Mouse (Mus musculus) neural tube, embryonic 11.5 days (tissue): ENCODE results near the gene Frmd4b. TPM values are rescaled to one million over a fixed set of nuclear protein-coding genes. Genes with fewer than 3 reads are reported as not detected.

Experiments
- ATAC-seq: fragments of 200-750 bp; cut with Nextera tagmentation; 2 replicates; pipeline ENCODE4 v1.8.0; 2017; ENCODE audit warnings: moderate number of reproducible peaks, mild to moderate bottlenecking, moderate TSS enrichment, moderate library complexity; ENCODE audit not compliant: insufficient read depth, low FRiP score, low TSS enrichment
- DNase-seq: peaks from one replicate; pipeline ENCODE4 v3.0.0-alpha.2; 2015; ENCODE audit warnings: low spot score
- H3K27ac ChIP-seq: fragments of 300-500 bp; sonication (generic); 2 replicates; pipeline ENCODE4 v1.5.1; 2014; ENCODE audit warnings: low read depth, mild to moderate bottlenecking, low read length
- H3K27me3 ChIP-seq: fragments of 300-500 bp; sonication (generic); 2 replicates; pipeline ENCODE4 v1.6.1; 2014; ENCODE audit warnings: mild to moderate bottlenecking, low read length, mixed read lengths; ENCODE audit not compliant: control insufficient read depth, insufficient read depth
- H3K36me3 ChIP-seq: fragments of 300-500 bp; sonication (generic); 2 replicates; pipeline ENCODE4 v1.6.1; 2014; ENCODE audit warnings: mild to moderate bottlenecking, low read length, moderate library complexity, mixed read lengths; ENCODE audit not compliant: control insufficient read depth, insufficient read depth
- H3K4me1 ChIP-seq: fragments of 300-500 bp; sonication (generic); 2 replicates; pipeline ENCODE4 v1.6.1; 2014; ENCODE audit warnings: low read length, mixed read lengths; ENCODE audit not compliant: control insufficient read depth, insufficient read depth
- H3K4me2 ChIP-seq: fragments of 300-500 bp; sonication (generic); 2 replicates; pipeline ENCODE4 v1.6.1; 2014; ENCODE audit warnings: low read depth, mild to moderate bottlenecking, moderate library complexity
- H3K4me3 ChIP-seq: fragments of 300-500 bp; sonication (generic); 2 replicates; pipeline ENCODE4 v1.5.1; 2014; ENCODE audit warnings: low read depth, low read length
- H3K9ac ChIP-seq: fragments of 300-500 bp; sonication (generic); 2 replicates; pipeline ENCODE4 v1.6.1; 2014; ENCODE audit warnings: mild to moderate bottlenecking, low read length
- H3K9me3 ChIP-seq: fragments of 300-500 bp; sonication (generic); 2 replicates; pipeline ENCODE4 v1.6.1; 2016; ENCODE audit warnings: low read length; ENCODE audit not compliant: control insufficient read depth
- WGBS: fragments of 180-500 bp; shearing (Covaris S2); extraction: QIAGEN DNeasy Blood & Tissue Kit; methylation state at CpG from one replicate; pipeline ENCODE4 v1.1.7; 2014; 5-methylcytosine and 5-hydroxymethylcytosine counted together
- polyA plus RNA-seq: library from polyadenylated mRNA; unstranded; fragments of >200 nt; fragmentation: Nextera tagmentation; extraction: Ambion mirVana; gene quantifications from 2 replicates; pipeline ENCODE4 v1.2.1, GENCODE M21; 2014

Frmd4b gene
- polyA plus RNA-seq, 1 experiment from 2014 or later = 50.5 TPM

DNA sequence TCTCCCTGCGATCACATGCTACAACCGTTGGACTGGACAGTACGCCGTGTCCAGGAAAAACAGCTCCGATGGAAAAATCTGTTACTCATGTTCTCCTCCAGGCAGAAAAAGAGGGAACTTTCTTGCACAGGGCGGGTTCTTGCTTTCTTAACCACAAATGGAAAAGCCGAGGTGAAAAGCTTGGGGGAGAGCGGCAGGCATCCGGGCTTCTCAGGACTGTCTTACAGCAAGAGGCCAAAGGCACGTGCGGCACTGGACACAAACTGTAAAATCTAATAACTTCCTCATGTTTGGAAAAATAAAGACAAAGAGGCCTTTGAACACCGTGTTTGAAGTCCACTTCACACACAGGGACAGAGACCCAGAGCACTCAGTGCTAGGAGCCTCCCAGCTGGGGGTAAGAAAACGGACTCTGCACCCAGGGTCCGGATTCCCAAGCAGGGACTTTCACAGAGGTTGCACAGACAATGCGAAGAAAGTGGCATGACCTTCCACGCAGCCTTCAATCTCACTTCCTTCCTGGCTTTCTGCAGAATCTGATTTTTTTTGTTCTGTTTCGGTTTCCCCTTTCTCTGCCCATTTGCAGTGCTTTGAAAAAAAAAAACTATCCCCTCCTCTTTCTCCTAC lies 153.3 kb downstream of the Frmd4b start:
- Histone ChIP-seq H3K9me3 (no peaks in the 10 kb centered on the region), H3K27ac (no peak overlapping the region), H3K9ac (no peak overlapping the region), H3K4me3 (no peak overlapping the region), H3K4me2 (no peak overlapping the region), H3K36me3 (no peaks in the 10 kb centered on the region), H3K4me1 (no peaks in the 10 kb centered on the region), H3K27me3 (no peaks in the 10 kb centered on the region)
- DNase-seq (no peak), ATAC-seq (no peak)
- 59% methylated on average over 17 of the region's 17 CpGs for WGBS

DNA sequence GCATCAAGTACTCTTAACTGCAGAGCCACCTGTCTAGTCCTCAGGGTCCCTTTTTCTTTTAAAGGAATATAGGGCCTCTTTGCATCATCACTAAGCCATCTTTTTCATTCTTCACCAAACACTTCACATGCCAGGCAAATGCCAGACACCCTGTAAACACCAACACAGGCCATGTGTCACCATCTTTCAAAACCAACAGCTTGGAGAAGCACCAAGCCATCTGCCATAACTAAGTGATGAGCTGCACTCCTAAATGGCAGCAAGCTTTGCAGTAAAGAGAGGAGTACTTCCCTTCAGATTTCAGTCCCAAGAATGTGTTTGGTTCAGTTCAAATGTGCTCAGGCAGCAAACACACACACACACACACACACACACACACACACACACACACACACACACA lies 154.9 kb downstream of the Frmd4b start:
- no peak overlapping the region for H3K27ac ChIP-seq
- DNase-seq = no peak
- no peak for ATAC-seq

DNA sequence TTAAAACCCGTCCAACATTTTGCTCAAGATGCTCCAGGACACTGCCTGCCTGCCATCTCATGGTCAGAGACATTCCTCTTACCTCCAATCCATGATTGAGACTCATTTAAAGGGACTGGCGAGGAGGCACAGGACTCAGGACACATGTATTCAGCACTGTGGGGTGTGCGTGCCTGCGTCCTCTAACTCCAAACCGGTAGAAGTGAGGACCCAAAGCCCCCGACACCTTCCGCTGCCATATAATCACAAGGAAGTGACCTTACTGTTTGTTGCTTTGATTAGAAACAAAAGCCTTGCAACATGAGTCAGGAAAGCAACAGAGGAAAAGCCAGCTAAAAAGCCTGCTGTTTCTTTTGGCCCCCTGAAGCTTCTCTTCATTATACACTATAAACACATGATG lies 158.2 kb downstream of the Frmd4b start:
- no peak for DNase-seq
- no peaks in the 10 kb centered on the region for H3K27me3 ChIP-seq
- peaks cover 11% of the 10 kb centered on the region; the same call in 1 of the 2 replicates for H3K4me1 ChIP-seq
- no peak overlapping the region for H3K4me2 ChIP-seq
- H3K9me3 ChIP-seq = no peaks in the 10 kb centered on the region
- ATAC-seq = no peak
- no peaks in the 10 kb centered on the region for H3K36me3 ChIP-seq
- no peak overlapping the region for H3K27ac ChIP-seq
- WGBS = 76% methylated on average over 7 of the region's 7 CpGs
- no peak overlapping the region for H3K9ac ChIP-seq
- H3K4me3 ChIP-seq = no peak overlapping the region

More for the DNA sequence above, 154.9 kb downstream of the Frmd4b start:
- H3K4me3 ChIP-seq = no peak overlapping the region
- H3K27me3 ChIP-seq = no peaks in the 10 kb centered on the region
- H3K9me3 ChIP-seq = no peaks in the 10 kb centered on the region
- no peak overlapping the region for H3K4me2 ChIP-seq
- H3K36me3 ChIP-seq = no peaks in the 10 kb centered on the region
- H3K4me1 ChIP-seq = peaks cover 6% of the 10 kb centered on the region; the same call in 1 of the 2 replicates
- H3K9ac ChIP-seq = no peak overlapping the region

DNA sequence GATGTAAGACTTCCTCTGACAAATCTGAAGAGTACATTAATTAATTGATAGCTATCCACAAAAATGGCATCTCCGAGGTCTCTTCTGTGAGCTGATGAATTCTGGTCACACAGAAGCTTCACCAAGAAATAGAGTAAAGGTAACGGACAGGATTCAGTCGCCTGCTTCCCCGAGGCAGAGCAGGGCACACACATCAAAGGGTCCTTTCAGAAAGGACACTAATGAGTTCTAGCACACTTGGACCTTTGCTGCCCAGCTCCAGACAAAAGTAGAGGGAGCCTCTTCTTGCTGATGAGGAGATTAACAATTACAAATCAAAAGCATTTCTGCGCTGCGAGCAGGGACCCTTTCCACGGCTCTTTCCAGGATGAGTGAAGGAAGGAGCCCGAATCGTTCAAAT lies 159.0 kb downstream of the Frmd4b start:
- no peak for DNase-seq
- H3K27ac ChIP-seq = no peak overlapping the region; the same call in 1 of the 2 replicates

DNA sequence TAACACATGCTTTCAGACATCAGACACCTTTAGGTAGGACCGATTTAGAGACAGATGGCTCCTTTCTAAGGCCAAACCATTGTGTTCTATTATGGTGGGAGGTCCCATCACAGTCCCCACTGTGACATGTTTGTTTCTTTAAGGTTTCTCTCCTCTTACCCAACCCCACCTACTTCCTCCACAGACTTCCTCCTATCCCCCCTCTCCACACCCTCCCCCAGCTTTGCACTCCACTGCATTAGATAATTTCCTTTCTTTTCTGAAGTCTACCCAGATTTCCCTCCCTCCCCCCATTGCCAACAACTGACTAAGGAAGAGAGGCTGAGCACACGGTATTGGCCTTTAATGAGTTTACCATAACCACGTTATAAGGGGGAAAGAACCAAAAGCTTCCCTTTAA lies 159.4 kb downstream of the Frmd4b start:
- no peak for DNase-seq

More for the DNA sequence above, 159.0 kb downstream of the Frmd4b start:
- Histone ChIP-seq H3K27me3 (no peaks in the 10 kb centered on the region), H3K4me2 (no peak overlapping the region), H3K4me3 (no peak overlapping the region), H3K4me1 (peaks cover 11% of the 10 kb centered on the region; the same call in 1 of the 2 replicates), H3K9ac (no peak overlapping the region), H3K9me3 (no peaks in the 10 kb centered on the region), H3K36me3 (no peaks in the 10 kb centered on the region)
- ATAC-seq = no peak
- 52% methylated on average over 9 of the region's 9 CpGs for WGBS

DNA sequence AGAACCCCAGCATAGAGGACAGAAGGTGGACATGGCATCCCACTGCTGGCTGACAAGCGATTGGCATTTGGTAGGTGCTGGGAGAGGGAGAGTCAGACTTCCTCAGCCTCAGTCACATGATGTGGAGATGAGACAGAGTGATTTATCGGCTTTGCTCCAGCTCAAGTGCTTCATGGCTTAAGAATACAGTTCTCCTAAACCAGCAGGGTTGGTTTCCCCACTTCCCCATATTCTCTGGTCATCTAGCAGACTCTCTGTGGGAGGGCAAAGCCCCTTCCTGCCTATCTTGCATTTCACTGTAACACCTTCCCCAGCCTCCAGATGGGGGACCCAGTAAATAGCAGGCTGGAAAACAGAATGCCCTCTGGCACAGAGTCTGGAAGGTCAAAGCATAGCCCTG lies 160.1 kb downstream of the Frmd4b start:
- Histone ChIP-seq H3K27me3 (no peaks in the 10 kb centered on the region), H3K27ac (peak overlapping the region; percentile 17; the same call in 1 of the 2 replicates), H3K4me2 (no peak overlapping the region), H3K4me3 (no peak overlapping the region), H3K36me3 (no peaks in the 10 kb centered on the region), H3K9me3 (no peaks in the 10 kb centered on the region), H3K9ac (no peak overlapping the region), H3K4me1 (peaks cover 11% of the 10 kb centered on the region; the same call in 1 of the 2 replicates)
- no peak for DNase-seq
- ATAC-seq = no peak
- WGBS = 44% methylated on average over 2 of the region's 2 CpGs

More for the DNA sequence above, 159.4 kb downstream of the Frmd4b start:
- Histone ChIP-seq H3K27ac (no peak overlapping the region; the same call in 1 of the 2 replicates), H3K27me3 (no peaks in the 10 kb centered on the region), H3K36me3 (no peaks in the 10 kb centered on the region), H3K9ac (no peak overlapping the region), H3K4me1 (peaks cover 11% of the 10 kb centered on the region; the same call in 1 of the 2 replicates), H3K4me3 (no peak overlapping the region), H3K4me2 (no peak overlapping the region), H3K9me3 (no peaks in the 10 kb centered on the region)
- 29% methylated on average over 3 of the region's 3 CpGs for WGBS
- no peak for ATAC-seq

DNA sequence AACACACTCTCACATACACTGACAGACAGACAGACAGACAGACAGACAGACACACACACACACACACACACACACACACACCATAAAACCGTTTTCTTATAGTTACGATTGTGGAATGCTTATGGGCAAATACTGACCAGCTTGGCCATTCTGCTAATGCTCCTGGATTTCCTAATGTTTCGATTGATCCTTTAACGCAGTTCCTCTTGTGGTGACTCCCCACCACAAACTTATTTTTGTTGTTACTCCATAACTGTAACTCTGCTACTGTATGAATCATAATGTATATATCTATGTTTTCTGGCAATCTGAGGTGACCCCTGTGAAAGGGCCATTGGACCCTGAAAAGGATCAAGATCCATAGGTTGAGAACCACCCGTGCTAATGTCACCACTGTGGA lies 165.1 kb downstream of the Frmd4b start:
- Histone ChIP-seq H3K4me3 (no peak overlapping the region), H3K9me3 (no peaks in the 10 kb centered on the region), H3K36me3 (no peaks in the 10 kb centered on the region), H3K4me1 (peaks cover 3% of the 10 kb centered on the region; the same call in 1 of the 2 replicates), H3K9ac (no peak overlapping the region), H3K4me2 (no peak overlapping the region), H3K27ac (no peak overlapping the region), H3K27me3 (no peaks in the 10 kb centered on the region)
- ATAC-seq (no peak), DNase-seq (no peak)
- WGBS = 91% methylated on average over 5 of the region's 5 CpGs

DNA sequence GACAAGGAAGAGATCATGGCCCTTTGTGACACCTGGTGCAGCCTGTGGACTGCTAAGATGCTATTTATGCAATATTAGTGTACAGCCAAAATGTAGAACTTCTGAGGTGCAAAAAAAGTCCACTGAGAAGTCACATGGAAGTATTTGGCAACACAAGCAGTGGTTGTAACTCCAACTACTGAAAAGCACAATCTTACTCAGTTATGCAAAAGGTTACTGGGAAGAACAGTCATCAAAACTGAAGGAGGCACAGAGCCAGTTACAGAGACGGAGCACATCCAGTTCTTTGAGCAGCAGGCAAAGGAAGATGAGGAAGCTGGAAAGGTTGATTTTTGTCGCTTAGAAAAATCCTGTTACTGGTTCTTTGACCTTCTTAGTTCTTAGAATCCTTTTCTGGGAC lies 167.5 kb downstream of the Frmd4b start:
- no peak for ATAC-seq
- DNase-seq = no peak
- no peaks in the 10 kb centered on the region for H3K27me3 ChIP-seq
- no peaks in the 10 kb centered on the region for H3K9me3 ChIP-seq
- H3K36me3 ChIP-seq = no peaks in the 10 kb centered on the region
- H3K4me1 ChIP-seq = no peaks in the 10 kb centered on the region
- WGBS = 90% methylated on average over 2 of the region's 2 CpGs
- no peak overlapping the region for H3K4me2 ChIP-seq
- no peak overlapping the region for H3K9ac ChIP-seq
- H3K4me3 ChIP-seq = no peak overlapping the region
- no peak overlapping the region for H3K27ac ChIP-seq

DNA sequence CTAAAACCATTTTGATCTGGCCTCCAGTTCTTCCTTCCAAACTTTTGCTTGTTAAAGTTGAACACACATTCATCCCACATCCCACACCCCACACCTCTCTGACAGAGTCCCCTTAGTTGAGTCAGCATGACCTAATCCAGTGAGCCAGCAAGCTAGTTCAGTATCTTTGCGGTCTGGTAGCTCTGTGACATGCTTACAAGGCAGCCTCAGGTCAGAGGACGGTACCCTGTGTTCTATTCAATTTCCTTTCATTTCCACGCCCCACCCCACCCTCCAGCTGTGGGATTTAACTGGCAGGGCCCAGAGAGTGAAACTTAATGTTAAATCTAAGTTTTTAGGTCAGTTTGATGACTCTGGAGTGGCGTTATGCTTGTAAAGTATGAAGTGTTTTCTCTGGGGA lies 170.3 kb downstream of the Frmd4b start:
- Histone ChIP-seq H3K36me3 (no peaks in the 10 kb centered on the region), H3K27me3 (no peaks in the 10 kb centered on the region), H3K9me3 (no peaks in the 10 kb centered on the region), H3K9ac (no peak overlapping the region), H3K4me2 (no peak overlapping the region), H3K4me3 (no peak overlapping the region), H3K4me1 (no peaks in the 10 kb centered on the region), H3K27ac (no peak overlapping the region)
- DNase-seq = no peak
- whole genome bisulfite sequencing = 79% methylated on average over 4 of the region's 4 CpGs
- no peak for ATAC-seq
